Mouse (Mus musculus): ENCODE data around the gene Vav1.

Vav1 gene

DNA sequence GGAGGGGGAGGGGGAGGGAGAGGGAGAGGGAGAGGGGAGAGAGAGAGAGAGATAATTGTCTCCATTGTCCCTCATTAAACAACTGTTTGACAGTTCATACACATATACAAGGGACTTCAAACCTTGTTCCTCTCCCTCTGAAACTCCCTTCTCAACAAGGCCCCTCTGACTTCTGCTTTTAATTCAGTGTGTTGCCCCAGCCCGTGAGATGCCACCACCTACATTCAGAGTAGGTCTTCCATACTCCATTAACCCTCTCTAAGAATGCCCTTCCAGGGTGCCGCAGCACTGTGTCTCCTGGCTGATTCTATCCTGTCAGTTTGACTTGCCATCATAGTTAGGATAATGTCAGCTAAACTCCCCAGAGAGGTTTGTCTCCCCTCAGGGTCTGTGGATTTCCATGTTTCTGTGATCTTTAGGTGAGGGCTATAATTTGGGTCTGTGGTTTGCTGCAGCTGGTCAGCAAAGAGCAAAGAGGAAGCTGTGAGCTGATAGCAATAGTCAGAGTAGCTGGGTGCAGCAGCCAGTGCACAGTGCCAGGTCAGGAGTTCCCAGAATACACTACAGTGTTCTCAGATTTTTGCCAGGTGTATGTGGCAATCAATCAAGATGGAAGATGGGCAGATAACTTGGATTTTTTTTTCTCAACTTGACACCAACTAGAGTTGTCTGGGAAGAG is 65.3 kb downstream of the Vav1 start:
- no peak for DNase-seq

DNA sequence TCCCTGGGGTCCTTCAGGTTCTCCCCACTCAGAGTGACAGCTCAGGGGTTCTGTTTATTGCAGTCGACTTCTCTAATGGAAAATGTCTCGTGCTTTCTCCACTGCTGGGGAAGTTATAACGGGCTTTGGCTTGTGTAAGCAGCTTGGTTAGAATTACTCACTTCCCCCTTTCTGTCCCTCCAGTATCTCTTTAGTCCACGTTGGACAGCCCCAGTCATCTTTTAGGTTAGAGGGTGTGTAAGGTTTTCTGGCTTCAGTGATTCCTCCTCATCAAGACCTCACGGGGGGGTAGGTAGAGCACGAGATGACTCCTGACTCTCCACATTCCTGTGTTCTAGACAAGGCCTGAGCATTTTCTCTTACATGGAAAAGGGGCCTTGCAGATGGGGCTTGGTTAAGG is 68.1 kb downstream of the Vav1 start:
- DNase-seq = no peak

DNA sequence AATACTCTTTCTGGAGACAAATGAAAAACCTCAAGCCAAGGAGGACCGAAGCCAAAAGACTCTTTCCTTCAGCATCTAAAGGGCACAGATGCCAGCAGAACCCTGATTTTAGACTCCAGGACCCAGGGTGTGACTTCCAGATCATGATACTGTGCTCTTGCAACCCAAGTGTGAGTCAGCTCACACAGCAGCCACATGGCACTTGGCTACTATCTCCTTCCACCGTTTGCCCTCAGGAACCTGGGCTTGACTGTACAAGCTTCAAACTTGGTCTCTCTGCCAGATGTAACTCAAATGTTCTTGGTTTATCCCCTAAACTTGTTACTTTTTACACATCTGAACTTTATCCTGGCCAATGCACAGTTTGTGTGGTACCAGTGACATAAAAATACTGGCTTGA is 68.9 kb downstream of the Vav1 start:
- DNase-seq = no peak

DNA sequence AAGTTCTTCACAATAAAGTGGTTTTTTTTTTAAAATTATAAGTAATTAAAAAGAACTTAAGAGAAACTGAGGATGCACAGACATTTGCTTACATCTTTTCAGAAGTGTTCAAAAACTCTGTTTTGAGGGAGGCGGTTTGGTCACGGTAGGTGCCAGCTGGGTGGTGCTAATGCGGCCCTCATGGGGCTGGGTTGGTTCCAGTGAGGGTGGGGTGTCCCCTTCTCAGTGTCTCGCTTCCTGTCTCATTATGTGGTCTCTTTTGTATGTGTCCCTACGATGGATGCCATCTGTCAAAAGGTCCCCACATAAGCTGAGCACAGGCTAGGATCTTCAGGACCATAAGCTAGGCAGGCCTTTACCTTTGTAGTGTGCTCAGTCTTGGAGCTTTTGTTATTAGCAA is 70.2 kb downstream of the Vav1 start:
- DNase-seq = no peak

DNA sequence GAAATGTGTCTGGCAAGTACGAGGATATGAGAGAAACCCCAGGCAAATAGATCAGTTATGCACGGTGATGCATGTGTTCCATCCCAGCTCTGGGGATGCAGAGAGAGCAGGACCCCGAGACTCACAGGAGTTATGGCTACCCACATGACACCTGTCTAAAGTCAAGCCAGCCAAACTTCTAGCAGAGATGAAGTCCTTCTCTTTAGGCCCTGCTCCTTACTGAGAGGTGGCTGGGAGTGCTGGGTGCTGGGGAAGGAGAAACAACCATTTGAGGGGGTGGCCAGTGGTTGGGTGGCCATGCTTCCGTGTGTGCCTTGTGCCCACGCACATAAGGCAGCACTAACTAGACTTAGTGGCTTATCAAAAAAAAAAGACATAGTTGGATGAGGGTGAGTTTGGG is 71.3 kb downstream of the Vav1 start:
- DNase-seq = no peak

DNA sequence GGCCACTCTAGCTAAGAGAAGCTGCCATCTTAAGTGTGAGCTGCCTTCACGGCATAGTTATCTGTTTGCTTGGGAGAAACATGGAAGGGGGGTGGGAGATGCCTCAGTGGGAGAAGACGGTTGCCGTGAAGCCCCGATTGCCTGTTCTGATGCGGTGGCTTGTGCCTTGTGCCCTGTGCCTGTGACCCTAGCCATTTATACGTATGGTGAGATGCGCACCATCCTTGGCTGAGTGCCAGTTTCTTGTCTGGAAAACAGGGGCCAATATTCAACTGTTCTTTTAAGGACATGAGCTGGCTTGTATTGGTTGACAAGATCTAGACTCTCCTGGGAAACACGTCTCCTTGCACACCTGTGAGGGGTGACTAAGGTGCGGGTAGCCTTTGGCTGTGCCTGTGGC is 72.2 kb downstream of the Vav1 start:
- DNase-seq = no peak

DNA sequence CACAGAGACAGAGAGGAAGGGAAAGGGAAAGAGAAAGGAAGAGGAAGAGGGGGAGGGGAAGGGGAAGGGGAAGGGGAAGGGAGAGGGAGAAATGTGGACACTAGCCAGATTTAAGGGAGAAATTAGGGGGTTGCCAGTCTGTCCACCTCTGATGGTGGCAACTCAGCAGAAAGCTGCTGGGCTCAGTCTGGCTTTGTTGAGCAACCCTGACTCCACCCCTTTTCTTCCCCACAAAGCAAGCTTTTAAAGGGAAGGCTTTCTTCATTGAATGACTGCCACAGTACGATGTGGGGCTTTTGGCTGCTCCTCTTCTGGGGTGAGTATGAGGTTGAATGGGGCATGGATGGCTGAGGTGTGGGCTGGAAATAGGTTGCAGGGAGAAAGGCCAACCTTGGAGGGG is 79.5 kb downstream of the Vav1 start, which contains the start of gene Adgre1:
Gene Adgre1, plus strand, starts transcription at position 251 of the 400 bp plus-strand sequence.
- no peak for DNase-seq

DNA sequence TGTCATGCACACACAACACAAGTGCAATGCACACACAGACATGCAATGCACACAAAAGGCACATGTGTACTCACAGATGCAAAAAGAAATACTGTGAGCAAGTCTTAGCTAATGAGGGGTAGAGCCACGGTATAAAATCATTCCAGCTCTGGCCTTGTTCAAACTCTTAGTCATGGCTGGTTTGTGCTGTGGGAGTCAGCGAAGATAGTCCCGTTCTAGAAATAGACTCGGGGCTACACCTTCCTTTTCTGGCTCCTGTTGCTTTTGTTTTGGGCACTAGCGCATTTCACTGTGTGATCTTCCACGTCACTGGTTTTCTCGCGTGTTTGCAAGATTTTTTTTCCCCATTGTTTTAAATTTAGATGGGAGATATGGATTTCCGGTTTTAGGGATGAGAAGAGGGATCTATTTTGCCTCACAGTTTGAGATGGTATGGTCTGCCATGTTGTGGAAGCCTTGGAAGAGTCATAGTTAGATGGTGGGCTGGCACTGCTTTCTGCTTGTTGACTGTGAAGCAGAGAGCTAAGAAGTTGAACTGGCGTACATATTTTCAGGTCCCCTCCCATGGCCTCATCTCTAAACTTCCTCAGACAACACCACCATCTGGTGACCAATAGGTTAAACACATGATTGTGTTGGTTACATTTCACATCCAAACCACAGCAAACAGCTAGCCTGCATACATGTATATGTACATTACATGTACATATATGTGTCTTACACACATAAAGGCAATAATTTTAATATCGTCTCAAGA is 80.8 kb downstream of the Vav1 start:
- DNase-seq = no peak

All from thymus, postnatal 4 days (tissue).